Mouse (Mus musculus) monocyte, adult 2 months (primary cell): ENCODE results near the gene Nrap.

Experiments
- DNase-seq, 2 experiments: peaks; one replicate each; pipeline ENCODE4 v3.0.0; 2022; ENCODE audit warnings: low spot score in 2 of 2, low read depth in 1 of 2

The Nrap gene

GRCm38 (mm10) chr19:56396669-56397621 is 7.1 kb upstream of the Nrap start, which contains the start of gene Casp7:
Gene Casp7 (plus strand): TSS chr19:56397129.
- DNase-seq: no peak

DNA sequence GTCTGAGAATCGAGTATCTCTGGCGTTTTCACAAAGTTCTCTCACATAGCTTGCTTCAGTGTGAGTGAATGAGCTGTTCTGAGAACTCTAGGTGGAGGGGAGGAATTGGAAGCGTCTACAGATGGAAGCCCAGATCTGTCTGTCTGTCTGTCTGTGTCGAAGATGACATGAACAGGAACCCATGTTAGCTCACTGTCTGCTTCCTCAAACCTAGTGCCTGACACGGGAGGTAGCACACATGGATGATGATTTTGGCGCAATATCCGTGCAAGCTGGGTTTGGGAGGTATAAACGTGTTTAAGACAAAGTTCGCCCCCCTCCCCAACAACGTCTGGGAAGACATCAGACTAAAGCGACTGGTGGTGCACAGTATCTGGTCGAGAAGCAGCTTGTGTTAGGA is 6.4 kb upstream of the Nrap start:
- DNase-seq: no peak

- DNase-seq: no peak
Measured at GRCm38 (mm10) chr19:56395183-56395935, 5.5 kb upstream of the Nrap start.

GRCm38 (mm10) chr19:56393311-56393866 is 3.6 kb upstream of the Nrap start:
- DNase-seq: no peak

GRCm38 (mm10) chr19:56391307-56392046 is 1.6 kb upstream of the Nrap start:
- DNase-seq: peak in 1 of 2 experiments; percentile 39

- no peak for DNase-seq
Measured at GRCm38 (mm10) chr19:56389176-56389575, 661 bp downstream of the Nrap start.

GRCm38 (mm10) chr19:56387726-56388302 is 2.0 kb downstream of the Nrap start:
- no peak for DNase-seq

GRCm38 (mm10) chr19:56386095-56386494 is 3.7 kb downstream of the Nrap start:
- no peak for DNase-seq

DNA sequence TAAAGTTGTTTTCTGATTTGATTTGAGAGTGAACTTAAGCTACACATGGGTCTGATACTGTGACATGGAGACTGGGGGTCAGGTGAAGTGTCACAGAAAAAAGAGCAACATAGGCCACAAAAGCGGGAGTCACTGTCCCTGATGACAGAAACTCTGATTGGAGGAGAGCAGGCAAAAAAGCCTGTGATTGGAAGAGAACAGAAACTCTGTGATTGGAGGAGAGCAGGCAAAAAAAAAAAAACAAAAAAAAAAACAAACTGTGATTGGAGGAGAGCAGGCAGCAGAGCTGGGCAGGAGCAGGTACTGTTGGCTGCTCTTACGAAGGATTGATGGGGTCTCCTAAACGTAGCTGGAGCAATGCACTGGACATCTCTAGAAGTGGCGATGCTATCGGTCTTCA is 4.3 kb downstream of the Nrap start:
- no peak for DNase-seq

DNA sequence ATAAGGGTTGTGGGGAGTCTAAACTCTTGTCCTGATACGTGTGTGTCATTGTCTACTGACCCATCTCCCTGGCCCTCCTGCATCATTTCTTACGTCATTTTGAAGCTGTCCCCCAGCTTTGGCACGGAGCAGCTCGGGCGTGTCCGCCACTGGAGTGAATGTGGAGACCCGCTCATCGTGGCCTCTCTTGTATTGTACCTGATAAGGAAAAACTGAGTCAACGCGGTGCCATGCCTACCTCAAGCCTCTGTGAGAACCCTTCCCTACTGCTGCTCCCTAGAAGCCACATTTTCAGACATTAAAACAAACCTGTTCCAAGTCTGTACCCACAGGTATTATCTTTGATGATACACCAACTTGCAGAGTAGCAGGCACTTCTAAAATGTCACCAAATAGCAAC is 8.4 kb downstream of the Nrap start:
- no peak for DNase-seq

DNA sequence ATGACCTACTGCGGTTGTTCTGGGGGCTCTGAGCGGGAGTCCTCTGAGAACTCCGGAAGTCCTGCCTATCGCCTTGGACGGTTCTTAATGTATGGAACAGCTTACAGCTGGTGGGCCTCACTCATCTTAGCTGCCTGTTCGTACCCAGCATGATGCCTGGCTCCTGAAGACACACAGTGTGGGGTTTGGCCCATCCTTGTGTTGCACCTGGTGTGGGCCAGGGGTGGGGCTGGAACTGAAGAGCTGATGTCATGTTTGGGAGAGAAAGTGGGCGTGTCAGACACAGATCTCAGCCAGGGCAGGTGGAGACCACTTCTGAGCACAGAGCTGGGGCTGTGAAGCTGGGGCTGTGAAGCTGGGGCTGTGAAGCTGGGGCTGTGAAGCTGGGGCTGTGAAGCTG is 9.5 kb downstream of the Nrap start:
- no peak for DNase-seq

- no peak for DNase-seq
Measured at GRCm38 (mm10) chr19:56378554-56379172, 11.2 kb downstream of the Nrap start.

DNA sequence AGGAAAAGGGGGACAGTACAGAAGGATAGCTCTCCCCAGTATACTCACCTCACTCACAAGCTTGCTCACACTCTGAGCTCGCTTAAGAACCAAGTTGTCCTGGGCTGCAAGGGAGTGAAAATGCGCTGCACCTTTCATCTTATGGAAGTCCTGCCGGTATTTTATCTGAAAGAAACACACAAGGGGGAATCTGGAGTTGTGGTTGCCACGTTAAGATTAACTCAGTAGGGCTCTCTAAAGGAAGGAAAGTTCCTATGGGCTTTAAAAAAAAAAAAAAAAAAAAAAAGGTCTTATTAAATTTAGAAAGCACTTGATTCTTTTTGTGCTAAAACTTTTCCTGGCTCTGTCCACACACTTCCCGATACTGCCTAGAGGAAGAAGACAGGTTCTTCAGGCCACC is 11.8 kb downstream of the Nrap start:
- DNase-seq: no peak

DNA sequence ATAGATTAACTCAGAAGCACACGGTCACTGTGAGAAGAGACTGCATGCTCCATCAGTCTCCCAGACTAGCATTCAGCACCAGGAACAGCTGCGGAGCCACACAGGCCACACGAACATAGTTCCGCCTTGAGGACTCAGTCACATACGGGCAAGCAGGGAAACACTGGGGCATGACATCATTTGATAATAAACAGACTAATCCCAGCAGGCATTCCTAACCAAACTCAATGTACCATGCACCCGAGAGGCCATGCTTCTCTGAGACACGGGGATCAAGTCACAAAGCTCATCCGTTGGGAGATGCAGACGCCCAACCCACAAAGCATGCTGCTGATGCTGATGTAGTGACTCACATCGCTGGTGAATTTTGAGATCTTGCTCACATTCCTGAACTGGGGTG is 15.8 kb downstream of the Nrap start:
- no peak for DNase-seq

DNA sequence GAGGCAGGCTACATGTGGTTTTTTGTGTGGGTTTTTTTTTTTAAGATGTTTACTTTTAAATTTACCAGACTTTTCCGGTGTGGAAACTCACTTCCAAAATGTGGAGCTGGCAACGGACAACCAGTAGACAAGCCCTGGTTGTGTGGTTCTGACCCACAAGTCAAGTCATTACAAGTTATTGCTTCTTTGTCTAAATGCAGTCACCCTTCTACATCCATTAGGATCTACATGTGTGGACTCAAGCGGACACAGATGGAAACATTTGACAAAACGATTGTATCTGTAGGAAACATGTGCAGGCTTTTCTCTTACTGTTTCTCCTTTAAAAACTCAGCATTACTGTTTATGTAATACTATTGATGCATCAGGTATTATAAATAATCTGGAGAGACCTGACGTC is 16.6 kb downstream of the Nrap start:
- no peak for DNase-seq

DNA sequence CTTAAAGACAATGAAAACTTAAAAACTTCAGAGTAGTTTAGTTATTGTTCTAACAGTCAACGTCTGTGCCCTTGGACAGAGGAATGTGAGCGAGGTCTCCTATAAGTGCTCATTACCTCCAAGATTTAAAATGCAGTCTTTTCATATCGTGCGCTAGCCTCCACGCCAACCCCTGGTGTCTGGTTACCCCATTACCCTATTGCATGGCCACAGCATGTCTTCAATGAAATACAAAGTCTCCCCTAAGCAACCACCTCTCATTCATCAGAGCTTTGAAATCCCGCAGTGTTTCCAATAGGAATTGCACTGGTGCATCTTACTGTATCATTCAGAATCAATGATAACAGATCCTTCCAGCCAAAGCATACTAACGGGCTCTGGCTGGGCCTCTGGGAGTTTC is 17.6 kb downstream of the Nrap start:
- DNase-seq: no peak

DNA sequence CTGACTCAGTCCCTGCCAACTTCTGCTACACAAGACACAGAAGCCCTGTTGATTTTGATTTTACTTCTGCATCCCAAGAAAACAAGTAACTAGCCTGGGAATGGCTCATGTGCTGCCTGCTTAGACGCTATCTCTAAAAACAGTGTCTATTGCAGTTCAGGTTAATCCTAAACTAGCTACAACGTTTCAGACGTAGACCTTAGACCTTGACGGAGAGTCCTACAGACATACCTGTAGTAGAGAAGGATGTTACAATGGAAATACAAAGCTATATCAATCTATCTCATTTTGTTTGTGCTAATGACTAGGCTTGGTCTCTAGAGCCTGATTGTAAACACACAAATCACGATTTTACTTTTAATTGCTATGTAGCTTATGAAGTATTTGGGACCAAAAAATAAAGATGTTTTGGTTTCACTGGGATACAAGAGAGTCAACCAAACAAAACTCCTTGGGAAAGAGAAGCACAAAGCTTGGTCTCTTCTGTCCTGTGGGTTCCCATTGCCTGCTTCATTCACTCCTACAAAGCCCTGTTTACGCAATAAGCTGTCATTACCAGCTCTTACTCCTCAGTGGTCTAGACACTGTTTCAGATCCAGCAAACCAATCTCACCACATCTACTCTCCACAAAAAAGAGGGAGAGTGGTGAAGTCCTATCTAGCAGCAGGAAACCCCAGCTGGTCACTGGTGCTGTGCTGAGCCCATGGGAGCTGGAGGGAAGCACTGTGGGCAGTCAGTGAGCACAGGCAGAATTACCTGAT is 19.3 kb downstream of the Nrap start:
- DNase-seq: no peak

- DNase-seq: no peak
Measured at GRCm38 (mm10) chr19:56368912-56369311, 20.9 kb downstream of the Nrap start.

DNA sequence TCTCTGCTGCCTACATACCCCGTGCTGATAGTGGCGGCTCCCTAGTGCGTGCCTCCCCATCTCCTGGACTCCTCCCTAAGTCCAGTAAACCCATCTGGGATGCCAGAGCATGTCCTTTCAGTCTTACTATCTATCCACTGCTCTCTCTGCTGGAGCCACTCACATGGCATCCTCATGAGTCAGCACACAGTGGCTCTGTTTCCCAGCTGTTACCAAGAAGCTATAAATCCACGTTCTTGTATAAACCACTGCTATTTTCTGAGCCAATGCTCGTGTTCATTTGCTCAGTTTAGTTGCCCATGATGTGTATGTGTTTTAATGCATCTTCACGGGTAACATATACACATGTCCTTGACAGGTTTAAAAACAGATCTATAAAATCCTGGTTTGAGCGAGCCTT is 22.1 kb downstream of the Nrap start:
- no peak for DNase-seq

GRCm38 (mm10) chr19:56366625-56367024 is 23.2 kb downstream of the Nrap start:
- no peak for DNase-seq
